Comparison of ENCODE assay signal across 8 mouse cellular contexts in the genomic region with DNA sequence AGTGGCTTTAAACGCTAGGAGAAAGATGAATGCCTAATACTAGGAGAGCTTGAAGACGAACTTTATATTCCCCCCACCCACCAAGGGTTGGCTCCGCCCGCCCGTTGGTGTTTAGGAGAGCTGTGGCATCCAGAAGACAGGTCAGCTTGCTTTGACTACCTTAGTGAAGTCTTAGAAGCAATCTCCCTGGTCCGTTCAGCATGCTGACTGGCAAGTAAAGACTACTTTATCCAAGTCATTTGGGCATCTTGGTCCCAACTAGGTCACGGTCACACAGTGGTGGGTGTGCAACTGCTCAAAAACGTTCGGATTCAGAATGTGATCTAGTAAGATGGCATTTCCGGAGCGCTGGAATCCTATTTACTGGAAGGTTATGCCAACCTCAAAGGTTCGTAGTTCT. TPM values are rescaled to one million over a fixed set of nuclear protein-coding genes. Genes with fewer than 3 reads are reported as not detected.
DNase-seq lines count a peak whose midpoint lies in the region; ATAC-seq and TF ChIP-seq lines count a peak whose summit lies in the region.

A gene (minus strand): TSS at position 273 of the 400 bp plus-strand sequence.

- ATAC-seq in forebrain, postnatal 0 days: peak; percentile 6; the same call in 1 of the 2 replicates
- peak; percentile 21; the same call in 1 of the 2 replicates for ATAC-seq in hindbrain, embryonic 11.5 days (ENCODE audit: low FRiP score)

- H3K4me2 ChIP-seq in forebrain, postnatal 0 days (ENCODE audit: low read depth): peak within 1 kb of the TSS; percentile 94
- H3K4me2 ChIP-seq in hindbrain, embryonic 11.5 days (replicated peaks; ENCODE audit: low read depth, low read length): peak within 1 kb of the TSS; percentile 63

- peak within 1 kb of the TSS; percentile 93 for H3K4me3 ChIP-seq in forebrain, postnatal 0 days (ENCODE audit: low read depth, low read length)
- peak within 1 kb of the TSS; percentile 86 for H3K4me3 ChIP-seq in hindbrain, embryonic 11.5 days (ENCODE audit: low read depth, low read length)

- H3K27me3 ChIP-seq in forebrain, postnatal 0 days (ENCODE audit: insufficient read depth, low read length): no peaks in the 10 kb centered on the region
- no peaks in the 10 kb centered on the region for H3K27me3 ChIP-seq in hindbrain, embryonic 11.5 days (ENCODE audit: control insufficient read depth, insufficient read depth, low read length)

- TF ChIP-seq CTCF in forebrain, postnatal 0 days (IDR thresholded peaks at IDR 0.05; ENCODE audit: low read depth): no peak

- H3K4me1 ChIP-seq in forebrain, postnatal 0 days (ENCODE audit: insufficient read depth): peaks cover 15% of the 10 kb centered on the region
- H3K4me1 ChIP-seq in hindbrain, embryonic 11.5 days (replicated peaks; ENCODE audit: control insufficient read depth, insufficient read depth, low read length): 0 out of 2 replicates have a peak, but pooled peaks cover 2% of the 10 kb centered on the region

- peak within 1 kb of the TSS; percentile 94 for H3K27ac ChIP-seq in forebrain, postnatal 0 days (ENCODE audit: low read depth, low read length)
- peak within 1 kb of the TSS; percentile 93 for H3K27ac ChIP-seq in hindbrain, embryonic 11.5 days (ENCODE audit: low read depth, low read length)

- DNase-seq in layer of hippocampus, adult 18-20 months (ENCODE audit: low spot score in 2 of 2): peak in 1 of 2 experiments; percentile 27
- no peak for DNase-seq in layer of hippocampus, adult 9-10 months (ENCODE audit: low spot score)
- DNase-seq in c-Kit-positive CD71-positive TER-119-negative erythroid progenitor cells, embryonic 14.5 days (ENCODE audit: low read depth): peak; percentile 23
- DNase-seq in forebrain, postnatal 0 days: no peak
- peak; percentile 53 for DNase-seq in hindbrain, embryonic 11.5 days (ENCODE audit: low spot score)
- peak in 1 of 2 experiments; percentile 21 for DNase-seq in layer of hippocampus, postnatal 25 days (ENCODE audit: extremely low spot score in 1 of 2, low spot score in 1 of 2)
- peak; percentile 34 to 39 for DNase-seq in lung, postnatal 4 days
- DNase-seq in spleen, postnatal 10 days (ENCODE audit: low spot score in 2 of 2): peak; percentile 23 to 26

- no peaks in the 10 kb centered on the region for H3K9me3 ChIP-seq in forebrain, postnatal 0 days (ENCODE audit: low read length)
- no peaks in the 10 kb centered on the region for H3K9me3 ChIP-seq in hindbrain, embryonic 11.5 days (ENCODE audit: control insufficient read depth, low read length)

- 9% methylated on average over 12 of the region's 12 CpGs for WGBS in forebrain, postnatal 0 days
- whole genome bisulfite sequencing in hindbrain, embryonic 11.5 days: 14% methylated on average over 12 of the region's 12 CpGs

- H3K36me3 ChIP-seq in forebrain, postnatal 0 days (ENCODE audit: insufficient read depth): no peaks in the 10 kb centered on the region
- H3K36me3 ChIP-seq in hindbrain, embryonic 11.5 days (ENCODE audit: control insufficient read depth, insufficient read depth, low read length): no peaks in the 10 kb centered on the region

- peak within 1 kb of the TSS; percentile 92 for H3K9ac ChIP-seq in forebrain, postnatal 0 days
- peak within 1 kb of the TSS; percentile 96 for H3K9ac ChIP-seq in hindbrain, embryonic 11.5 days (ENCODE audit: low read depth, low read length)

RNA-seq across cellular contexts. Expression of the gene that starts here (rescaled TPM):
- total RNA-seq in layer of hippocampus, adult 18-20 months (2021): 10 to 100 TPM; 52.5 to 58.7 TPM
- 33.5 and 34.0 TPM in 2 replicates for total RNA-seq in forebrain, postnatal 0 days (2014; rRNA removed)
- 18.1 and 24.3 TPM in 2 replicates for polyA plus RNA-seq in forebrain, postnatal 0 days (2015; fragmentation: Nextera tagmentation; extraction: Ambion mirVana)
- polyA plus RNA-seq in hindbrain, embryonic 11.5 days (2014; fragmentation: Nextera tagmentation; extraction: Ambion mirVana): 29.9 and 30.0 TPM in 2 replicates
- total RNA-seq in layer of hippocampus, postnatal 25 days (2021): 10 to 100 TPM; 51.6 to 55.9 TPM

Comparison
In these comparisons a context has a peak if more than half of its experiments do, and no peak if none do; other contexts are left out.
1. DNase-seq: peak in c-Kit-positive CD71-positive TER-119-negative erythroid progenitor cells, embryonic 14.5 days (single experiment), hindbrain, embryonic 11.5 days (single experiment), lung, postnatal 4 days (2 of 2) and spleen, postnatal 10 days (2 of 2); none in layer of hippocampus, adult 9-10 months (single experiment) and forebrain, postnatal 0 days (single experiment).